Mouse (Mus musculus) embryonic fibroblast, embryonic 13.5 days (primary cell): ENCODE measurements at regions not wholly inside any gene's neighbourhood (a gene's known extent, or its start where the extent isn't known, plus 50 kb on each side); places are given as distances from the start of the nearest gene placed in this dataset.

Experiments
- H3K27ac ChIP-seq: 2 replicates; pipeline ENCODE4 v1.5.1; 2012; ENCODE audit warnings: low read length, control low read depth, inconsistent platforms; ENCODE audit not compliant: insufficient read depth
- H3K4me1 ChIP-seq: 2 replicates; pipeline ENCODE4 v1.6.1; 2011; ENCODE audit warnings: low read length; ENCODE audit not compliant: control insufficient read depth, insufficient read depth
- H3K4me3 ChIP-seq: 2 replicates; pipeline ENCODE4 v1.5.1; 2011; ENCODE audit warnings: mild to moderate bottlenecking, control low read depth, low read length; ENCODE audit not compliant: insufficient read depth
- CTCF ChIP-seq: IDR thresholded peaks from 2 replicates; pipeline ENCODE4 v1.5.1; 2011; ENCODE audit warnings: mild to moderate bottlenecking, control low read depth, low read length, moderate library complexity, borderline replicate concordance; ENCODE audit not compliant: insufficient read depth
- POLR2A ChIP-seq: IDR thresholded peaks from 2 replicates; pipeline ENCODE4 v1.6.1; 2011; ENCODE audit warnings: low read depth, mild to moderate bottlenecking, control low read depth, low read length, moderate library complexity

DNA sequence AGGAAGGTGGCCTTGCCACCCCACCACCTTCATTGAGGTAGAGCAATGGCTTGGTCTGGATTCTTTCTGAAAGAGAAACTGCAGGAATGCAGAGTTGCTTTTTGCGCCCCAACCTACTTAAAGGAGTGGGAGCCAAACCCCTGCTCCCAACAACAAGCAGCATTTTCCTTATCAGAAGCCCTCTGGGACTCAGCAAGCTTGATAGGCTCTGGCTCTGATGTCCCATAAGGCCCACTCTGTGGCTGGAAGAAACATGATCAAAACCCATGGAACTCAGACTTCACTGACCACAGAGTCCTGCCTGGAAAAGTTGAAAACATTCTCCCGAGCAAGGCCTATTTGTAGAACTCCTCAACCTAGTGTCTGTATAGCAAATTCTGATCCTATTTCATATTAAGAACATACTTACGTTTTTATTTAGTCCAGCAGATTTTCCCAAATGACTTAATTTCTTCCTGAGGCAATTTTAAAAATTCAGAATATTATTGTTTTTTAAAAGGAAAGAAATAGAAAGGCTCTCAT, 159.4 kb upstream of the Cypt12 start:
- Histone ChIP-seq H3K27ac (no peak overlapping the region), H3K4me1 (no peaks in the 10 kb centered on the region)
- TF ChIP-seq POLR2A (no peak), CTCF (no peak)

DNA sequence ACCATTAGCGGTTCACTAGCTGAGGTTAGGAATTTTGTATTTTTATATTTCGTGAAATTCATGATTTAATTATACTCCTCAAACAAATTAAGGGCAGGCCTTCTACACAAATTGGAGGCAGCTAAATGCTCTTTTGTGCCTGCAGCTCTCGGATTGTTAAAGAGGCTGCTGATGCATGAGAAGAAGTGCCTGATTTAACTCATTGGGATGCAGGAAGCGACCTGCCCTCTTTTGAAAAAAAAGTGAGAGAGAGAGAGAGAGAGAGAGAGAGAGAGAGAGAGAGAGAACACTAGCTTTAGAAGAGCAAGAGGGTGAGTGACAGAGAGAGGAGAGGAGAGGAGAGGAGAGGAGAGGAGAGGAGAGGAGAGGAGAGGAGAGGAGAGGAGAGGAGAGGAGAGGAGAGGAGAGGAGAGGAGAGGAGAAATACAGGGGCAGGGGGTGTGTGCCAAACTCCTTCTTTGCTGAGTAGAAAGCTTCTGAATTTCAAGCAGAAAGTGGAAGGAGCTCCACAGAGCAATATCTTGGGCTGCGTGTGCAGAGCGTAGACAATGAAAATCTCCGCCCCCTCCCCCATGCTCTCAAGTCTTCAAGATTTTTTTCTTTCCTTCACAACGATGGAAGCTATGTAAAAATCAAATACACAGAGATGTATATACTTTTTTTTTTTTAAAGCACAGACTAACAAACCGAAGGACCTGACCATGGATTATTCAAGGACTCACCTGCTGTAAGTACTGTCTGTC, 158.6 kb upstream of the Cypt12 start:
- TF ChIP-seq CTCF (no peak), POLR2A (no peak)
- Histone ChIP-seq H3K27ac (no peak overlapping the region), H3K4me3 (no peak overlapping the region), H3K4me1 (no peaks in the 10 kb centered on the region)

More for the DNA sequence above, 159.4 kb upstream of the Cypt12 start:
- no peak overlapping the region for H3K4me3 ChIP-seq

GRCm38 (mm10) chr3:17790331-17790730, 157.9 kb upstream of the Cypt12 start:
- H3K27ac ChIP-seq = no peak overlapping the region
- H3K4me3 ChIP-seq = no peak overlapping the region
- TF ChIP-seq POLR2A = no peak
- TF ChIP-seq CTCF = no peak

DNA sequence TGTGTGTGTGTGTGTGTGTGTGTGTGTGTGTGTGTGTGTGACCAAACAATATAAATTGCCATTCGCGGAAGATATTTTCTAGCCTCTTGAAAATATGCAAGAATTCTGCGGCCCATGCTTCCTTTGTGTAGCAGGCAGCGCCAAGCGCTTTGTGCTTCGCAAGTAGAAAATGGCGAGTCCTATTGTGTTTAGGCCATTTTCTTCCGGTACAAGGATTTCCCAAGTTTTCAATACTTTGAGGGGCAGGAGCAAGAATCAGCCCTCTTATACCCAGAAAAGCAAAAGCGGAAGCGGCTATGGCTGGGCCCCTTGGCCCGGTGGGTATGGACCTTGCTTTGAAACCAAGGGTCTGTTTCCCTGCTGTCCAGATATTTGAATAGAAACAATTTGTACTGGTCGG, 157.4 kb upstream of the Cypt12 start:
- Histone ChIP-seq H3K27ac (no peak overlapping the region), H3K4me1 (no peaks in the 10 kb centered on the region), H3K4me3 (no peak overlapping the region)
- TF ChIP-seq POLR2A = no peak

More at GRCm38 (mm10) chr3:17790331-17790730, 157.9 kb upstream of the Cypt12 start:
- H3K4me1 ChIP-seq = no peaks in the 10 kb centered on the region

- Histone ChIP-seq H3K4me3 (no peak overlapping the region), H3K4me1 (no peaks in the 10 kb centered on the region), H3K27ac (no peak overlapping the region)
- no peak for TF ChIP-seq CTCF
- TF ChIP-seq POLR2A = no peak
Measured at GRCm38 (mm10) chr3:17791381-17792320, 156.6 kb upstream of the Cypt12 start.

GRCm38 (mm10) chr3:17792537-17793039, 155.6 kb upstream of the Cypt12 start:
- Histone ChIP-seq H3K4me1 (no peaks in the 10 kb centered on the region), H3K27ac (no peak overlapping the region), H3K4me3 (no peak overlapping the region)
- TF ChIP-seq POLR2A = no peak
- no peak for TF ChIP-seq CTCF

GRCm38 (mm10) chr3:17793646-17794250, 154.5 kb upstream of the Cypt12 start:
- Histone ChIP-seq H3K27ac (no peak overlapping the region), H3K4me3 (no peak overlapping the region), H3K4me1 (no peaks in the 10 kb centered on the region)
- TF ChIP-seq POLR2A = no peak
- no peak for TF ChIP-seq CTCF

- Histone ChIP-seq H3K4me3 (no peak overlapping the region), H3K4me1 (no peaks in the 10 kb centered on the region), H3K27ac (no peak overlapping the region)
- no peak for TF ChIP-seq CTCF
- no peak for TF ChIP-seq POLR2A
Measured at GRCm38 (mm10) chr3:17794251-17795061, 153.8 kb upstream of the Cypt12 start.
